Mouse (Mus musculus): ENCODE data around the gene Scd1. TPM values are rescaled to one million over a fixed set of nuclear protein-coding genes. Genes with fewer than 3 reads are reported as not detected.

The Scd1 gene
- polyA plus RNA-seq, 1 experiment from 2014 or later = 0.93 TPM

GRCm38 (mm10) chr19:44351756-44352155, 55.9 kb downstream of the Scd1 start:
- no peaks in the 10 kb centered on the region for H3K9me3 ChIP-seq (replicated peaks)
- H3K27me3 ChIP-seq = no peaks in the 10 kb centered on the region
- no peak overlapping the region for H3K9ac ChIP-seq
- WGBS = 70% methylated on average over 7 of the region's 7 CpGs
- no peak overlapping the region for H3K27ac ChIP-seq
- no peak overlapping the region for H3K4me2 ChIP-seq
- ATAC-seq (replicated peaks; ENCODE audit: insufficient number of reproducible peaks, insufficient read depth, low FRiP score, low read depth) = no peak
- no peaks in the 10 kb centered on the region for H3K36me3 ChIP-seq
- H3K4me3 ChIP-seq = no peak overlapping the region
- no peaks in the 10 kb centered on the region for H3K4me1 ChIP-seq (replicated peaks)

- no peaks in the 10 kb centered on the region for H3K9me3 ChIP-seq (replicated peaks)
- 85% methylated on average over 8 of the region's 8 CpGs for WGBS
- ATAC-seq (replicated peaks; ENCODE audit: insufficient number of reproducible peaks, insufficient read depth, low FRiP score, low read depth) = no peak
- H3K27me3 ChIP-seq = no peaks in the 10 kb centered on the region
- H3K27ac ChIP-seq = no peak overlapping the region
- H3K4me2 ChIP-seq = no peak overlapping the region
- no peak overlapping the region for H3K9ac ChIP-seq
- no peak overlapping the region for H3K4me3 ChIP-seq
- no peaks in the 10 kb centered on the region for H3K36me3 ChIP-seq
- H3K4me1 ChIP-seq (replicated peaks) = no peaks in the 10 kb centered on the region
These were observed 58.0 kb downstream of the Scd1 start for GRCm38 (mm10) chr19:44349689-44350088.

Other genes starting within 250 kb of the Scd1 start
- not detected in 2 replicates for gene Pkd2l1, start 215.4 kb downstream of the Scd1 start, polyA plus RNA-seq (2015; fragmentation: Nextera tagmentation; extraction: Ambion mirVana)
- 0.25 and 0.29 TPM in 2 replicates for gene Scd3, start 204.6 kb downstream of the Scd1 start, polyA plus RNA-seq (2015; fragmentation: Nextera tagmentation; extraction: Ambion mirVana)
- 131 and 164 TPM in 2 replicates for gene Scd2, start 114.2 kb downstream of the Scd1 start, polyA plus RNA-seq (2015; fragmentation: Nextera tagmentation; extraction: Ambion mirVana)
- 2.5 TPM in 2 replicates for gene Scd4, start 74.8 kb downstream of the Scd1 start, polyA plus RNA-seq (2015; fragmentation: Nextera tagmentation; extraction: Ambion mirVana)
- gene Wnt8b, start 85.6 kb upstream of the Scd1 start, polyA plus RNA-seq (2015; fragmentation: Nextera tagmentation; extraction: Ambion mirVana) = not detected in 2 replicates
- 1.7 and 1.9 TPM in 2 replicates for gene Sec31b, start 138.0 kb upstream of the Scd1 start, polyA plus RNA-seq (2015; fragmentation: Nextera tagmentation; extraction: Ambion mirVana)
- not detected in 2 replicates for gene Gm20538, start 145.0 kb upstream of the Scd1 start, polyA plus RNA-seq (2015; fragmentation: Nextera tagmentation; extraction: Ambion mirVana)
- gene Ndufb8, start 147.6 kb upstream of the Scd1 start, polyA plus RNA-seq (2015; fragmentation: Nextera tagmentation; extraction: Ambion mirVana) = 947 and 1,069 TPM in 2 replicates
- 20.1 and 23.4 TPM in 2 replicates for gene Hif1an, start 155.0 kb upstream of the Scd1 start, polyA plus RNA-seq (2015; fragmentation: Nextera tagmentation; extraction: Ambion mirVana)

Measured in heart, embryonic 15.5 days (tissue).